Mouse (Mus musculus): ENCODE data around the gene Nfic. TPM values are rescaled to one million over a fixed set of nuclear protein-coding genes. Genes with fewer than 3 reads are reported as not detected.

Nfic gene
- total RNA-seq, 2 experiments from 2014 or later: 29.5 to 31.1 TPM

- peak; percentile 1 for DNase-seq
- intact Hi-C loops (cut with DNase I): no loop called here
Observed at GRCm38 (mm10) chr10:81421797-81422100, 33.7 kb downstream of the Nfic start.

- peak; percentile 3 for DNase-seq
- intact Hi-C loops (cut with DNase I): no loop called here
Observed at GRCm38 (mm10) chr10:81421041-81421796, 34.2 kb downstream of the Nfic start.

- intact Hi-C loops (cut with DNase I): no loop called here
- peak; percentile 75 for DNase-seq
Observed at GRCm38 (mm10) chr10:81420191-81420767, 35.2 kb downstream of the Nfic start.

GRCm38 (mm10) chr10:81419111-81419928 is 36.1 kb downstream of the Nfic start:
- DNase-seq: peak; percentile 1

GRCm38 (mm10) chr10:81418216-81419070 is 37.0 kb downstream of the Nfic start:
- DNase-seq: peak; percentile 0
- intact Hi-C loops (cut with DNase I): no loop called here

More at GRCm38 (mm10) chr10:81419111-81419928, 36.1 kb downstream of the Nfic start:
- intact Hi-C loops (cut with DNase I): no loop called here

- intact Hi-C loops (cut with DNase I): no loop called here
- DNase-seq: peak; percentile 21
Observed at GRCm38 (mm10) chr10:81417227-81418215, 37.9 kb downstream of the Nfic start.

GRCm38 (mm10) chr10:81416581-81417226 is 38.7 kb downstream of the Nfic start:
- intact Hi-C loops (cut with DNase I): no loop called here
- peak; percentile 96 for DNase-seq

- peak; percentile 1 for DNase-seq
- intact Hi-C loops (cut with DNase I): no loop called here
Observed at GRCm38 (mm10) chr10:81415549-81416310, 39.7 kb downstream of the Nfic start.

- no peak for DNase-seq
- intact Hi-C loops (cut with DNase I): no loop called here
Observed at GRCm38 (mm10) chr10:81415146-81415545, 40.3 kb downstream of the Nfic start.

GRCm38 (mm10) chr10:81414682-81415081 is 40.8 kb downstream of the Nfic start:
- DNase-seq: no peak
- intact Hi-C loops (cut with DNase I): no loop called here

GRCm38 (mm10) chr10:81413310-81414261 is 41.8 kb downstream of the Nfic start:
- intact Hi-C loops (cut with DNase I): no loop called here
- no peak for DNase-seq

GRCm38 (mm10) chr10:81412586-81413309 is 42.7 kb downstream of the Nfic start:
- DNase-seq: no peak
- intact Hi-C loops (cut with DNase I): no loop called here

GRCm38 (mm10) chr10:81411471-81412400 is 43.7 kb downstream of the Nfic start:
- DNase-seq: peak; percentile 96

GRCm38 (mm10) chr10:81410981-81411380 is 44.5 kb downstream of the Nfic start:
- intact Hi-C loops (cut with DNase I): no loop called here

More at GRCm38 (mm10) chr10:81411471-81412400, 43.7 kb downstream of the Nfic start:
- intact Hi-C loops (cut with DNase I): no loop called here

GRCm38 (mm10) chr10:81410350-81410749 is 45.1 kb downstream of the Nfic start:
- intact Hi-C loops (cut with DNase I): no loop called here
- no peak for DNase-seq

More at GRCm38 (mm10) chr10:81410981-81411380, 44.5 kb downstream of the Nfic start:
- DNase-seq: no peak

Measured in left cerebral cortex, postnatal 4 days (tissue).